ENCODE assay signal across 12 mouse cellular contexts in genomic region chr1:80062121-80062520, GRCm38 (mm10).
"Had no signal": no experiment of that assay in that cellular context is flagged by ENCODE, and none has a peak within 500 bp of the region (broad histone marks: within the 10 kb centered on the region; RNA-seq: fewer than 3 reads in every experiment).

No protein-coding gene starts in this region.

- H3K4me3 ChIP-seq: kidney, embryonic 15.5 days; left cerebral cortex, adult 2 months; liver, embryonic 15.5 days; neural tube, embryonic 12.5 days had no signal

- H3K4me1 ChIP-seq: kidney, embryonic 15.5 days; liver, embryonic 15.5 days; neural tube, embryonic 12.5 days had no signal

- H3K9me3 ChIP-seq: kidney, embryonic 15.5 days; liver, embryonic 15.5 days; neural tube, embryonic 12.5 days had no signal

- H3K4me2 ChIP-seq: kidney, embryonic 15.5 days; liver, embryonic 11.5 days; liver, embryonic 15.5 days; neural tube, embryonic 12.5 days had no signal

- H3K36me3 ChIP-seq: kidney, embryonic 15.5 days; liver, embryonic 15.5 days; neural tube, embryonic 12.5 days had no signal

- H3K27ac ChIP-seq: kidney, embryonic 15.5 days; left cerebral cortex, adult 2 months; liver, embryonic 15.5 days; neural tube, embryonic 12.5 days; stomach, postnatal 0 days had no signal

- H3K9ac ChIP-seq: kidney, embryonic 15.5 days; liver, embryonic 15.5 days; neural tube, embryonic 12.5 days had no signal

- ATAC-seq: lung, postnatal 0 days had no signal

- DNase-seq: kidney, adult 2 months; kidney, postnatal 14 days; lung, adult 2 months; lung, postnatal 36 days; thymus, postnatal 14 days had no signal

- H3K27me3 ChIP-seq: kidney, embryonic 15.5 days; liver, embryonic 15.5 days; neural tube, embryonic 12.5 days had no signal
